Comparison of ENCODE assay signal across 18 mouse cellular contexts in genomic region chr1:136890439-136890838, GRCm38 (mm10).
"Had no signal": no experiment of that assay in that cellular context is flagged by ENCODE, and none has a peak within 500 bp of the region (broad histone marks: within the 10 kb centered on the region; RNA-seq: fewer than 3 reads in every experiment).

No protein-coding gene starts in this region.

- ATAC-seq: liver, embryonic 12.5 days; midbrain, embryonic 16.5 days had no signal

- H3K4me3 ChIP-seq: liver, embryonic 12.5 days; midbrain, embryonic 10.5 days; midbrain, embryonic 12.5 days; myocyte; neural tube, embryonic 13.5 days; neural tube, embryonic 15.5 days had no signal

- H3K4me2 ChIP-seq: liver, embryonic 12.5 days; midbrain, embryonic 12.5 days; neural tube, embryonic 13.5 days; neural tube, embryonic 15.5 days had no signal

- H3K9me3 ChIP-seq: liver, embryonic 12.5 days; midbrain, embryonic 10.5 days; midbrain, embryonic 12.5 days; neural tube, embryonic 13.5 days; neural tube, embryonic 15.5 days had no signal

- H3K27ac ChIP-seq: liver, embryonic 12.5 days; liver, embryonic 14.5 days; midbrain, embryonic 10.5 days; midbrain, embryonic 12.5 days; neural tube, embryonic 13.5 days; neural tube, embryonic 15.5 days had no signal

- H3K36me3 ChIP-seq: liver, embryonic 12.5 days; midbrain, embryonic 10.5 days; midbrain, embryonic 12.5 days; neural tube, embryonic 13.5 days; neural tube, embryonic 15.5 days had no signal

- H3K9ac ChIP-seq: liver, embryonic 12.5 days; liver, embryonic 14.5 days; midbrain, embryonic 12.5 days; neural tube, embryonic 13.5 days; neural tube, embryonic 15.5 days had no signal

- DNase-seq: lung, postnatal 10 days; midbrain, embryonic 14.5 days; retina, postnatal 1 day; right cerebral cortex, adult 18-20 months; right cerebral cortex, postnatal 25 days; right cerebral cortex, postnatal 4 days; spleen, adult 18-20 months; thymus, adult 18-20 months; thymus, postnatal 14 days; thymus, postnatal 36 days had no signal

- H3K27me3 ChIP-seq: liver, embryonic 12.5 days; midbrain, embryonic 12.5 days; neural tube, embryonic 13.5 days; neural tube, embryonic 15.5 days had no signal
